Mouse (Mus musculus): ENCODE results near the gene Olfr1299.

Olfr1299 gene

GRCm38 (mm10) chr2:111661119-111661518, at the start of gene Olfr1299:
Gene Olfr1299, plus strand, starts transcription at chr2:111661419.
- DNase-seq, result no peak

- DNase-seq, result no peak
These were observed 34.8 kb upstream of the Olfr1299 start, which contains the start of gene Olfr1297 for GRCm38 (mm10) chr2:111626397-111626796. Gene Olfr1297, minus strand, starts transcription at chr2:111626497.

- no peak for DNase-seq
These were observed 12.1 kb upstream of the Olfr1299 start, which contains the start of gene Olfr1298 for GRCm38 (mm10) chr2:111649101-111649500. Gene Olfr1298, minus strand, starts transcription at chr2:111649201.

Data from kidney, adult 11 months (tissue).